Mouse (Mus musculus) olfactory bulb, adult 2 months (tissue): ENCODE results near the gene Syngap1. TPM values are rescaled to one million over a fixed set of nuclear protein-coding genes. Genes with fewer than 3 reads are reported as not detected.
"Not testable (repeated sequence)": the region's sequence is repeated elsewhere in the genome, so short reads cannot be mapped to it uniquely, and the experiment has no call there.

Source experiments
- H3K27ac ChIP-seq: fragments of 200-500 bp; 2 replicates; pipeline ENCODE4 v1.5.1; 2012; ENCODE audit warnings: low read depth, low read length; ENCODE audit not compliant: insufficient read depth
- H3K4me1 ChIP-seq: fragments of 200-500 bp; 2 replicates; pipeline ENCODE4 v1.6.1; 2012; ENCODE audit warnings: low read length; ENCODE audit not compliant: control insufficient read depth, insufficient read depth
- H3K4me3 ChIP-seq: fragments of 200-500 bp; 2 replicates; pipeline ENCODE4 v1.5.1; 2012; ENCODE audit warnings: mild to moderate bottlenecking, low read depth, low read length, moderate library complexity; ENCODE audit not compliant: insufficient read depth
- CTCF ChIP-seq: fragments of 200-500 bp; IDR thresholded peaks from 2 replicates; pipeline ENCODE4 v1.5.1; 2012; ENCODE audit warnings: low read depth, mild to moderate bottlenecking, low read length, moderate library complexity; ENCODE audit not compliant: insufficient read depth
- POLR2A ChIP-seq: fragments of 200-500 bp; IDR thresholded peaks from 2 replicates; pipeline ENCODE4 v1.6.1; 2012; ENCODE audit warnings: mild to moderate bottlenecking, low read depth, low read length, moderate library complexity; ENCODE audit not compliant: insufficient read depth
- WGBS: fragments of 180-500 bp; shearing (Covaris S2); methylation state at CpG from one replicate; pipeline ENCODE4 v1.1.7; 2018; 5-methylcytosine and 5-hydroxymethylcytosine counted together
- polyA plus RNA-seq: library from polyadenylated mRNA; stranded (reverse); fragments of >200 nt; gene quantifications from 2 replicates; pipeline ENCODE4 v1.2.4, GENCODE M21; 2012; ENCODE audit warnings: low replicate concordance; ENCODE audit not compliant: missing spikeins, insufficient read depth, insufficient read length

The Syngap1 gene
- polyA plus RNA-seq, 1 experiment = 50.4 TPM

DNA sequence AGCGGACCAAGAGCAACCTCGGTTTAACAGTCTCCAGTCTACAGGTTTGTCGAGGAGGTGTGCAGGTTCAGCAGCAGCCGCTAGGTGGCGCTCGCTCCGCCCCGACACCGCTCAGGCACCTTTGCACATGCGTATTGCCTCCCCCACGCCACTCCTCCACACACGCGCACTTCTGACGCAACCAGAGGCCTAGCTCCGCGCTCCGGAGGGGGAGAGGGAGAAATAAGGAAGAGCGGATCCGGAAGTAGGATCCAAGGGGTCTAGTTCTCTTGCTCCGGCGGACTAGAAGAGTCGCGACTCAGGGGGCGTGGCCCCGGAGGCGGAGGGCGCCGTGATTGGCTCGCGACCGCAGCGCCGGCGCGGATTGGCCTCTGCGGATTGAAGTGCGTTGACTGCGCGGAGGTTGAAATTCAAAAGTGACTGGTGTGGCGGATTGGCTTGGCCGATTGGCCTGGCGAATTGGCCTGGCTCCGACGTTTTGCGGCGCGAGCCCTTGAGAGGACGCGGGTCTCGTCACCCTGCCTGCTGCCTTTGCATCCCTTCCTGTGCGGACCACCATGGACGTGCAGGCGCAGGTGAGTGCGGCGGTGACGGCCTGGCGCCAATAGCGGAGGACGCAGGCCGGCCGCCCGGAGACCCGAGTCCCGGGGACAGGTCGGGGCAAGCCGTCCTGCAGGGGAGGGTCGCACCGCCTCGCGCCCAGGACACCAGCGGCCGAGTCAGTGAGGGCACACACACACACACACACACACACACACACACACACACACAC, 24.2 kb upstream of the Syngap1 start, which contains the start of gene Kifc5b:
TSS of gene Kifc5b (plus strand) at position 381 of the 772 bp plus-strand sequence.
- Histone ChIP-seq H3K27ac (no peak within 1 kb of the TSS), H3K4me3 (peak within 1 kb of the TSS; percentile 66), H3K4me1 (peaks cover 5% of the 10 kb centered on the region)
- under 1% methylated on average over 72 of the region's 72 CpGs for WGBS
- peak; percentile 93 for TF ChIP-seq CTCF
- TF ChIP-seq POLR2A = no peak

- not testable (repeated sequence) for H3K27ac ChIP-seq, H3K4me1 ChIP-seq
- H3K4me3 ChIP-seq = peak overlapping the region; percentile 66
- WGBS = 2% methylated on average over 12 of the region's 12 CpGs
Measured at GRCm38 (mm10) chr17:26917560-26917959, 23.5 kb upstream of the Syngap1 start.

GRCm38 (mm10) chr17:26918343-26918742, 22.7 kb upstream of the Syngap1 start:
- Histone ChIP-seq H3K27ac (no peak overlapping the region), H3K4me1 (peaks cover 5% of the 10 kb centered on the region), H3K4me3 (no peak overlapping the region)
- TF ChIP-seq CTCF = no peak
- TF ChIP-seq POLR2A = no peak
- WGBS = 73% methylated on average over 2 of the region's 2 CpGs

DNA sequence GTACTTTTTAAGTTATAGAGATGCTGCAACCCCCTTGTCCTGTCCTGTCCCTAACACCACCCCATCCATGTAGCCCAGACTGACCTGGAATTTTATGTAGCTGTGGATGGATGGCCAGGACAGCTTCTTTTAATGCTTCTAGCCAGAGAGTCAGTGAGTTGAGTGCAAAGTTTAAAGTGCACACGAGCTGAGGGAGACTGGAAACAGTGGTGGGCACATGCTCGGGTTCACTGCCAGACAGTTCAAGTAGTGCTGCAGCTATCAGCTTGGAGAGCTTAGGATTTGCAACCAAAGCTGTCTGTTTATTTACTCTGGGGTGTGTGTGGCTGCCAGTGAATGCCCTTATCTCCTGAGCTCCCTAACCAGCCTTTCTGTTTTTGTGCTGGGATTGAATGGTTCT, 21.5 kb upstream of the Syngap1 start:
- not testable (repeated sequence) for H3K27ac ChIP-seq, H3K4me3 ChIP-seq, H3K4me1 ChIP-seq
- 73% methylated on average over 2 of the region's 2 CpGs for WGBS

GRCm38 (mm10) chr17:26922368-26922767, 18.7 kb upstream of the Syngap1 start:
- H3K4me1 ChIP-seq, H3K27ac ChIP-seq, H3K4me3 ChIP-seq: not testable (repeated sequence)
- 93% methylated on average over 6 of the region's 6 CpGs for WGBS

GRCm38 (mm10) chr17:26925414-26925813, 15.6 kb upstream of the Syngap1 start:
- H3K27ac ChIP-seq, H3K4me3 ChIP-seq, H3K4me1 ChIP-seq: not testable (repeated sequence)
- 95% methylated on average over 9 of the region's 9 CpGs for WGBS

DNA sequence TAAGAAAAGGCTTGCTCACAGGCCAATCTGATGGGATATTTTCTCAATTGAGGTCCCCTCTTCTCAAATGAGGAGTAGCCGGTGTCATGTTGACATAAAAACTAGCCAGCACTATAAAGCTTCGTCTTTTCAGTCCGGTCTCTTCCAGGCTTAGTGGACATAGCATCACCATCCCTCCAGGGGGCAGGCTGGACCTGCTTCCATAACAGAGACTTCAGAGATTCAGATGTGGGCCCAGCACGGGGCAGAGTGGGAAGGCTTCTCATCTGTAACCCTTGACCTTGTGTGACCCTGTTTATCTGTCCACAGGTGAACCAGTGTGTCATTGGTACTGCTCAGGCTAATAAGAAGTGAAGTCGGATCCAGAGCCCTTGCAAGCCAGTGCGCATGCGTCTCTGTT, 9.3 kb upstream of the Syngap1 start:
- H3K27ac ChIP-seq = not testable (repeated sequence)
- 63% methylated on average over 7 of the region's 7 CpGs for WGBS

GRCm38 (mm10) chr17:26932839-26933398, 8.1 kb upstream of the Syngap1 start, which contains the start of gene Phf1:
Gene Phf1 (plus strand): TSS chr17:26933052.
- peak within 1 kb of the TSS; percentile 68 for H3K4me3 ChIP-seq
- TF ChIP-seq CTCF (no peak), POLR2A (peak; percentile 26; the same call in 1 of the 2 replicates)
- H3K27ac ChIP-seq = peak within 1 kb of the TSS; percentile 76; the same call in 1 of the 2 replicates
- WGBS = under 1% methylated on average over 42 of the region's 43 CpGs
- H3K4me1 ChIP-seq = peaks cover 17% of the 10 kb centered on the region

More for the DNA sequence above, 9.3 kb upstream of the Syngap1 start:
- not testable (repeated sequence) for H3K4me3 ChIP-seq, H3K4me1 ChIP-seq

GRCm38 (mm10) chr17:26933419-26933818, 7.6 kb upstream of the Syngap1 start:
- 7% methylated on average over 13 of the region's 13 CpGs for WGBS
- peak overlapping the region; percentile 68 for H3K4me3 ChIP-seq
- H3K27ac ChIP-seq = peak overlapping the region; percentile 76; the same call in 1 of the 2 replicates
- TF ChIP-seq CTCF (0 out of 2 replicates have a peak, but pooled peaks have one; percentile 6), POLR2A (no peak)
- peaks cover 22% of the 10 kb centered on the region for H3K4me1 ChIP-seq
